Mouse (Mus musculus) layer of hippocampus, postnatal 14 days (tissue): Measurements from ENCODE around the gene Adamts14. TPM values are rescaled to one million over a fixed set of nuclear protein-coding genes. Genes with fewer than 3 reads are reported as not detected.
A peak's percentile ranks its signal among the peaks of the same experiment; 100 is the strongest.

Source experiments
- DNase-seq, 2 experiments: peaks; one replicate each; pipeline ENCODE4 v3.0.0; 2021 to 2022; ENCODE audit warnings: low spot score in 2 of 2, mixed read lengths in 1 of 2
- total RNA-seq, 2 experiments: library from RNA; stranded (reverse); gene quantifications; 2 replicates each; pipeline ENCODE4 v1.2.3; 2021

Gene Adamts14
- total RNA-seq, 2 experiments from 2014 or later: 1.6 to 1.7 TPM

DNA sequence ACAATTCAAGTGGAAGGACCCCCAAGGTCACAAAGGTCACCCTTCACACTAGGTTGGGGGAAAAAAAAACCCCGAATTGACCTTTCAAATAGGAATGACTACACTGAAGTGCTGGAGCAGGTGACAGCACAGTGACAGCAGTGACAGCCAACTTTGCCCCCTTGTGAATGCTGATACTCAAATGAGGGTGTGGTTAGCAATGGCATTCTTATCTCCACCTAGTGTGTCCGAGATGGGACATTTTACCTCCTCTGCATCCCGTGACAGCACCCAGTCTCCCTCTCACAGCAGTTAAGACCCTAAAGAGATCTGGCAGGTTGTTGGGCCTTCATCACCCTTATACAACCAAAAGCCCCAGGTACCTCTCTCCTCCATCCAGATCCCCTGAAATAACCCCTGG, 123.8 kb downstream of the Adamts14 start:
- DNase-seq: no peak

DNA sequence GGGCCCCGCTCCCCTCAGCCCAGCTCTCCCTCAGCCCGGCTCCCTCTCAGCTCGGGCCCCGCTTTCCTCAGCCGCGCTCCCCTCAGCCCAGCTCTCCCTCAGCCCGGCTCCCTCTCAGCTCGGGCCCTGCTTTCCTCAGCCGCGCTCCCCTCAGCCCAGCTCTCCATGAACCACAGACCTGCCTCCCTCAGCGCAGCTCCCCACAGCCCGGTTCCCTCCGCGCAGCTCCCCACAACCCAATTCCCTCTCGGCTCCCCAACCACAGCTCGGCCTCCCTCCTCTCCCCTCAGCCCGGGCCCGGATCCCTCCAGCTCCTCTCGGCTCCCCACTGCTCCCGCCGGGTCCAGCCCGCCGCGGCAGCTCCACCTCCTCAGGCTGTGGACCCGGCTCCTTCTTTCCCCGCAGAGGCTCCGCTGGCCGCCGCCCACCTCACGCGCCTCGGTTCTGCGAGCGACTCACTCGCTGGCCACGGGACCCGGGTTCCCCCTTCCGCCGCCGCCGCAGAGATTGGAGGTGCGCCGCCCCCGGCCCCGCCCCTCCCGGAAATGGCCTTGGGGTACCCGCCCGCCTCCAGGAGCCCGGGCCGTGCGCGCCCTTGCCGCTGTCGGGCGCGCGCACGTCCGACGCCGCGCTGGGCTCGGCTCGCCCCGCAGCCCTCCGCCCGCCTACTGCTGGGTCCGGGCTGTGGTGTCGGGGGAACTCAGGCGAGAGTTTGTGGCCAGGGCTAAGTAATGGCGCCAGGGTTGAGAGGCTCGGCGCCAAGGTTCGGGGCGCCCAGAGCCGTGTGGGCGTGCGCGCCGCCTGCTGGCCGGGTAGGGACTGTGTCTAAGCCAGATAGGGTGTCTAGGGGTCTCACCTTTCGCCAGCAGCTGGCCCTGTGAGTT, 125.8 kb downstream of the Adamts14 start, which contains the start of gene Sgpl1:
Gene Sgpl1, minus strand, starts transcription at position 547 of the 884 bp plus-strand sequence.
- peak; percentile 86 to 89 for DNase-seq

Other genes with a start within 250 kb of the Adamts14 start
- 10 to 100 TPM; 13.7 to 15.9 TPM for gene Pcbd1, start 184.1 kb downstream of the Adamts14 start, total RNA-seq
- gene Sgpl1, start 125.7 kb downstream of the Adamts14 start, total RNA-seq: 10 to 100 TPM; 26.4 to 26.7 TPM
- gene Tbata, start 101.5 kb downstream of the Adamts14 start, total RNA-seq: 10 to 100 TPM; 10.8 TPM
- not detected for gene Prf1, start 24.4 kb upstream of the Adamts14 start, total RNA-seq
- gene Pald1, start 110.1 kb upstream of the Adamts14 start, total RNA-seq: 10 to 100 TPM; 16.5 to 22.1 TPM
- gene Nodal, start 144.5 kb upstream of the Adamts14 start, total RNA-seq: not detected
- gene Eif4ebp2, start 179.2 kb upstream of the Adamts14 start, total RNA-seq: 10 to 100 TPM; 46.2 to 51.2 TPM
- gene Lrrc20, start 202.4 kb upstream of the Adamts14 start, total RNA-seq: 10 to 100 TPM; 18.7 to 21.6 TPM